Mouse (Mus musculus): Measurements from ENCODE around the gene Fam92a.
"Not testable (repeated sequence)": the region's sequence is repeated elsewhere in the genome, so short reads cannot be mapped to it uniquely, and the experiment has no call there.

Fam92a gene

DNA sequence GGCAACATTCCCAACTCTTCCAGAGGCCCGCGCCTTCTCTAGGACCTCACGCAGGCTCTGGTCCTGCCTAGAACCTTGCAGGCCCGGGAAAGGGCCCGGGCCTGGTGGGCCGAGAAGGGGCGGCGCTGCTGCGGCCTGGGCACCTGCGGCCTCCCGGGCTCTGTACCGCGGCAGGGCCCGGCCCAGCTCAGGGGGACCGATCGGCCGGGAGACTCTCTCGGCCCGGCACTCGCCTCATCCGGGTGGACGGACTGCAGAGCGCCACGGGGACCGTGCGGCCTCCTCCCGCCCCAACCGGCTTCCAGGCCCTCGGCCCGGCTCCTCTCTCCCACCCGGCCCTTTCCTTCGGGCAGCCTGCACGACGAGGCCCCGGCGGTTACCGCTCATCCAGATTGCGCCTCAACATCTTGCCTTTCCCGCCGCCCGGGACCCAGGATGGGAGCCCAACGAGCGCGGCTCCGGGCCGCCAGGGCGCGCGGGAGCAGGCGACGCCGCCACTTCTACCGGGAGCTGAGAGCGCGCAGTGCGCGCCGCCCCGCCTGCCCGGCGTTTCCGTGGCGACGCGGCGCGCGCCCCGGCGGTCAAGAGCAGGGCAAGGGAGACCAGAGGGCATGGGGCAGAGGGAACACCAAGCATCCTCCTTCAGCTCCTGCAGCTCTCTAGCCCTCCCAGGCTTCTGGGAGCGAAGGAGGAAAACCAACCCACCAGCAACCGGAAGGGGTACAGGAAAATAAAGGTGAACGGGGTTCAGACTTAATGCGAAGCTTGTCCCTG is at the start of gene Fam92a:
Gene Fam92a, minus strand, starts transcription at position 698 of the 774 bp plus-strand sequence.
- DNase-seq, result peak; percentile 98

DNA sequence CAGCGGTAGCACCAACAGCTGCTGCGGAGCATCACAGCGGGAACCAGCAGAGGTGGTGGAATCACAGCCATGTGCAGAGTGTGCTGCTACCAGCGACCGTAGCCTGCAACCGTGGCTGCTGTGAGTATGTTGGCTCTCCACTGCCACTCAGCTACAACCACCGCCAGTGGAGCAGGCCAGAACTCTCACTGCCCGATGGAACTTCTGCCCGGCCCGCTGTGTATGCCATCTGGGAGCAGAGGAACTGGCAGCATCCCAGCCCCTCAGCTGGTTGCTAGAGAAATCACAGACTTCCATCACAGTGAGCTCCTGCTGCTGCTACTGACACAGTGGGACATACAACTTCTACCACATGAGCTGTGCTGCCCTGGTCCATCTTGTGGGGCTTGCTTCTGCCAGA is 7.2 kb upstream of the Fam92a start:
- no peak for DNase-seq

DNA sequence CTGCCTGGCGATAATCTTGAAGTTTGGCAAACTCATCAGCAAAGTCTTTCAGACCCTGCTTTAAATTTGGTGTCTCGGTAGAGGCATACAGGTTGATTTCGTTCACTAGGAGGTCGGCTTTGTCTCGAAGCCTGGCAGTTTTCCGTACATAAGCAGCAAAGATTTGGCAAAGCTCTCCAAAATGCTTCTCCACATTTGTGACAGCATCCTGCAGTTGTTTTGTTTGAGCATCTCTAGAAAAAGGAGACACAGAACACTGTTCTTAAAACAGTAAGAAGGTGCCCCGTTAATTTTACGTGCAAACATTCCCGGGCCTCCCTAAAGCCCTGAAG is 863 bp downstream of the Fam92a start:
- DNase-seq, result no peak

DNA sequence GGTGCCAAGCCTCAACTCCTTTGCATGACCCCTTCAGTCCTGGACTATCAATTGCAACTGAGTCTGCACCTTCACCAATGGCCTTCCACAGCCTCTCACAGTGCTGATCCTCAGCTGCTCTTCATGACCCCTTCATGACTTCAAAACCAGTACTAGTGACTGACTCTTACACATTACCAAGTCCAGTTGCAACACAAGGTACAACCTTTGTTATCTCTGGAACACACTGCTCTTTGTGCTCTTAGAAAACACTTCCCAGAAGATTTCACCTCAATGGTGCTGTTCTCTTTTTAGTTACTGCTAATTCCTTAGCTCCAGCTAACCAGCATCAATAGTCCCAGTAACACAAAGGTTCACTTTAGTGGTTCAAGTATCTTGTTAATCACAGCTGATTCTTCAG is 24.2 kb downstream of the Fam92a start:
- DNase-seq, result no peak

DNA sequence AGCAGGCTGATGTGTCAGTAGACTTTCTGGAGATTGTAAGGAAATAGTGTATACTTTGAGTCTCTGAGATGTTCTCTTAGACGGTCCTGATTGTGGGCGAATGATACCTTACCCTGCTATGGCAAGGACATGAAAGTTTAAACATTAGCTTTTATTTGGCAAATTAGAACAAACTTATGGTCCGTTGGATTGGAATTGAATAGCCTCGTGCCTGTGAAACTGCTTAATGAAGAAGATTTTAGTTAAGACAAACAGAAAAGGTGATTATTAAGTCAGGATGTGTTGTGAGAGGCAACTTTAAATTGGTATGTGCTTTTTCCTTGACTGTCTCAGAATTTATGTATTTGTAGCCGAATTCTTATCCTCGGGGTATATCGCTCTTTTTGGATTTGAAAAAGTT is 30.3 kb downstream of the Fam92a start:
- not testable (repeated sequence) for DNase-seq

DNA sequence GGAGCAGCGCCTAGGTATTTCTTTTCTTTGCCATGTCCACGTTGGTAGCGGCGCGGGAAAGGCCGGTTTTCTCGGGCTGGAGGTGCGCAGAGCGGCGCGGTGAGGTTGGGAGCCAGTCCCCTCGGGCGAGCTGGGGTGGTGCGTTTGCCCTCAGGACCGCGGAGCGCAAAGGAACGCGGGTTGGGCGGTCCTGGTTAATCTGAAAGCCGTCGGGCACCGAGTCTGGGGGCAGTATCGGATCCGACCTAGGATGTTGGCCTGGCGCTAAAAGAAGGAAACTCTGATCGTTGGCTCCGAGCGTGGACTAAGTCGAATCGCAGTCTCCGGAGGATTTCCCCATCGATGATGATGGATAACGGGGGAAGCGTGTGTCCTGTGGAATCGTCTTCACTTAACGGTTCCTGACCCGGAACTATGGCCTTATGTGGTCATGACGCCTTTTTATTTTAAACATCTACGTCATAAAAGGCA is 31.2 kb downstream of the Fam92a start:
- not testable (repeated sequence) for DNase-seq

DNA sequence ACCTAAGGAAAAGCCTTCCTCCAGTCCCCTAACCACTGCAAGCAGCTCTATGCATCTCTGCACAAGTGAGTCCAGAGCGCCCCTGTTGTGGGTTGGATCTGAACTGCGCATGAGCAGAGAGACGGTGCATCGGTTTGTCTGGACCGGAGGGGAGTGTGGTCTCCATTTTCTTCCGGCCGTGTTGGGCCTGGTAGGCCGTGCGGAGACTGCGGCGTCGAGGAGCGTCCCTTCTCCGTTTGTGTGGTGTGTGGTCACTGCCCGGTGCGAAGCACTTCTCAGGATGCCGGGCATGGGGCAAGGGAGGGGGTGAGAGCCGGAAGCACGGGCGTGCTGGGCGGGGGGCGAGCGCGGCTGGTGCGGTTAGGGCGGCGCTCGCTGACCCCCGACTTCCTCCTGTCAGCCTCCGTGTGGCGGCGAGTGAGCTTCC is 31.7 kb downstream of the Fam92a start, which contains the start of gene Rbm12b1:
Gene Rbm12b1, plus strand, starts transcription at position 124 of the 427 bp plus-strand sequence.
- peak; percentile 99 for DNase-seq

All from heart, adult 11 months (tissue).